Comparison of ENCODE assay signal across 8 mouse cellular contexts in the genomic region with DNA sequence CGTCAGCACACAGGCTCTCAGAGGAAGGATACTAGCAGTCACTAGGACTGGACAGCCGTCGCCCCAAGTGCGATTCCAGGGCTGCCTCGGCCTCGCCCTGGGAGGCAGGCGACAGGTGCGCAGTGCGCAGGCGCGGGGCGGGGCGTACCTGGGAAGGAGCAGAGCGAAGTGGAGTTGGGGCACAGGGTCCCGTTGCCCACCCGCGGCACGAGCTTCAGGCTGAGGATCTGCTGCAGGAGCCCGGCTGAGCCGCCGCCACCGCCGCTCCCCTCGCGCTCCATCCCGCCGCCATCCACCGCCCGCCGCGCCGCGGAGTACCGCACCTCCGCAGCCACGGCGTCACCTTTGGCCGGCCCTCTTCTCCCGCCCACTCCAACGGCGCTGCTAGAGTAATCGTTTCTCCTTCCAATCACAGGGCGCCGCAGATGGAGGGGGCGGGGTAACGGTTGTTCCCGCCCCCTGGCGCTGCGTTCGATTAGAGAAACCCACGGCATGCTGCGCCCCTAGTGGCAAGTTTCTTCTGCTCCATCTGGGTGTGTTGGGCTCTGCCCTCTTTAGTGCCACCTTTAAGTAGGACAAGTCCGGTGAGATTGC. TPM values are rescaled to one million over a fixed set of nuclear protein-coding genes. Genes with fewer than 3 reads are reported as not detected.
DNase-seq lines count a peak whose midpoint lies in the region; ATAC-seq and TF ChIP-seq lines count a peak whose summit lies in the region.

A gene (minus strand): TSS at position 396 of the 594 bp plus-strand sequence.

- no peaks in the 10 kb centered on the region for H3K9me3 ChIP-seq in hindbrain, embryonic 10.5 days
- no peaks in the 10 kb centered on the region for H3K9me3 ChIP-seq in lung, postnatal 0 days (ENCODE audit: low read length)

- peak within 1 kb of the TSS; percentile 92 for H3K27ac ChIP-seq in hindbrain, embryonic 10.5 days
- H3K27ac ChIP-seq in lung, postnatal 0 days (ENCODE audit: low read length): peak within 1 kb of the TSS; percentile 84

- no peak for TF ChIP-seq EP300 in lung, postnatal 0 days (IDR thresholded peaks at IDR 0.05)

- TF ChIP-seq CTCF in lung, postnatal 0 days (IDR thresholded peaks at IDR 0.05): peak; percentile 96

- H3K9ac ChIP-seq in lung, postnatal 0 days (replicated peaks; ENCODE audit: low read depth): peak within 1 kb of the TSS; percentile 64

- DNase-seq in MN1 (ENCODE audit: low spot score): peak; percentile 100
- peak; percentile 100 for DNase-seq in cerebellum, adult 9-10 months
- DNase-seq in hindbrain, embryonic 10.5 days (ENCODE audit: low spot score): peak; percentile 97
- DNase-seq in layer of hippocampus, adult 9-11 months: peak; percentile 98
- DNase-seq in lung, postnatal 0 days (ENCODE audit: low spot score): peak; percentile 98
- peak; percentile 93 for DNase-seq in ovary, postnatal 14 days (ENCODE audit: low spot score)
- peak; percentile 97 for DNase-seq in thymus, postnatal 14 days

- under 1% methylated on average over 53 of the region's 53 CpGs for WGBS in hindbrain, embryonic 10.5 days
- 1% methylated on average over 45 of the region's 53 CpGs for WGBS in lung, postnatal 0 days

- peak; percentile 98 for ATAC-seq in frontal cortex, adult (ENCODE audit: low TSS enrichment)
- peak; percentile 99 for ATAC-seq in lung, postnatal 0 days

- H3K4me1 ChIP-seq in hindbrain, embryonic 10.5 days (replicated peaks): peaks cover 11% of the 10 kb centered on the region
- H3K4me1 ChIP-seq in lung, postnatal 0 days (ENCODE audit: insufficient read depth, low read depth, low read length): no peaks in the 10 kb centered on the region

- no peaks in the 10 kb centered on the region for H3K27me3 ChIP-seq in hindbrain, embryonic 10.5 days (ENCODE audit: insufficient read depth, poor library complexity, severe bottlenecking)
- H3K27me3 ChIP-seq in lung, postnatal 0 days (replicated peaks; ENCODE audit: insufficient read depth, low read length): no peaks in the 10 kb centered on the region

- no peaks in the 10 kb centered on the region for H3K36me3 ChIP-seq in hindbrain, embryonic 10.5 days
- no peaks in the 10 kb centered on the region for H3K36me3 ChIP-seq in lung, postnatal 0 days (ENCODE audit: insufficient read depth, low read length)

- H3K4me3 ChIP-seq in hindbrain, embryonic 10.5 days: peak within 1 kb of the TSS; percentile 89
- H3K4me3 ChIP-seq in lung, postnatal 0 days (ENCODE audit: low read depth, low read length): peak within 1 kb of the TSS; percentile 77

- H3K4me2 ChIP-seq in lung, postnatal 0 days (replicated peaks; ENCODE audit: low read depth, low read length): peak within 1 kb of the TSS; percentile 63

RNA-seq across cellular contexts. Expression of the gene that starts here (rescaled TPM):
- 8.4 and 10.7 TPM in 2 replicates for polyA plus RNA-seq in hindbrain, embryonic 10.5 days (2016; fragmentation: Nextera tagmentation; extraction: Ambion mirVana)
- polyA plus RNA-seq in lung, postnatal 0 days (2015; fragmentation: Nextera tagmentation; extraction: Ambion mirVana): 10.5 and 11.3 TPM in 2 replicates

Comparison
In these comparisons a context has a peak if more than half of its experiments do, and no peak if none do; other contexts are left out.
1. Peak in every context shown above with its lines: DNase-seq, ATAC-seq, H3K4me3 ChIP-seq and H3K27ac ChIP-seq.